Mouse (Mus musculus): ENCODE results near the gene Tmem229a. TPM values are rescaled to one million over a fixed set of nuclear protein-coding genes. Genes with fewer than 3 reads are reported as not detected.
A peak's percentile ranks its signal among the peaks of the same experiment; 100 is the strongest.

The Tmem229a gene
- total RNA-seq, 1 experiment: 0.62 TPM

GRCm38 (mm10) chr6:24910016-24910727 is 45.9 kb downstream of the Tmem229a start:
- TF ChIP-seq ZNF384 (IDR thresholded peaks at IDR 0.05; ENCODE audit: low read depth, low read length): no peak
- TF ChIP-seq MAFK (IDR thresholded peaks at IDR 0.05; ENCODE audit: insufficient read depth, low read depth, low read length): no peak
- TF ChIP-seq ZC3H11A (IDR thresholded peaks at IDR 0.05; ENCODE audit: borderline replicate concordance, low read depth, low read length): no peak
- TF ChIP-seq HCFC1 (IDR thresholded peaks at IDR 0.05; ENCODE audit: borderline replicate concordance, insufficient read depth, low read length): no peak
- no peak for TF ChIP-seq CHD2 (IDR thresholded peaks at IDR 0.05; ENCODE audit: low read depth, low read length)
- in situ Hi-C loops (cut with MboI; ENCODE audit: low sequenced_read_pairs in 2 of 2, unreplicated experiment in 2 of 2): no loop called here
- Histone ChIP-seq H3K36me3 (ENCODE audit: control insufficient read depth, insufficient read depth, low read length, poor library complexity, severe bottlenecking) (no peaks in the 10 kb centered on the region), H3K27ac (ENCODE audit: insufficient read depth, low read depth, low read length, poor library complexity, severe bottlenecking) (no peak overlapping the region), H3K9me3 (ENCODE audit: control insufficient read depth, insufficient read depth, low read depth, low read length) (no peaks in the 10 kb centered on the region), H3K9ac (ENCODE audit: insufficient read depth, low read depth, low read length, poor library complexity, severe bottlenecking) (no peak overlapping the region), H3K4me3 (ENCODE audit: insufficient read depth in 1 of 2, low read depth in 1 of 2, low read length in 2 of 2, poor library complexity in 1 of 2, severe bottlenecking in 1 of 2) (no peak overlapping the region), H3K4me1 (ENCODE audit: control insufficient read depth in 2 of 2, insufficient read depth in 2 of 2, low read length in 2 of 2, poor library complexity in 1 of 2) (no peaks in the 10 kb centered on the region)
- DNase-seq (ENCODE audit: low read depth, low spot score): no peak

- Histone ChIP-seq H3K27ac (ENCODE audit: insufficient read depth, low read depth, low read length, poor library complexity, severe bottlenecking) (no peak overlapping the region), H3K4me3 (ENCODE audit: insufficient read depth in 1 of 2, low read depth in 1 of 2, low read length in 2 of 2, poor library complexity in 1 of 2, severe bottlenecking in 1 of 2) (no peak overlapping the region), H3K36me3 (ENCODE audit: control insufficient read depth, insufficient read depth, low read length, poor library complexity, severe bottlenecking) (no peaks in the 10 kb centered on the region), H3K4me1 (ENCODE audit: control insufficient read depth in 2 of 2, insufficient read depth in 2 of 2, low read length in 2 of 2, poor library complexity in 1 of 2) (no peaks in the 10 kb centered on the region), H3K9me3 (ENCODE audit: control insufficient read depth, insufficient read depth, low read depth, low read length) (no peaks in the 10 kb centered on the region), H3K9ac (ENCODE audit: insufficient read depth, low read depth, low read length, poor library complexity, severe bottlenecking) (no peak overlapping the region)
- in situ Hi-C loops (cut with MboI; ENCODE audit: low sequenced_read_pairs in 2 of 2, unreplicated experiment in 2 of 2): no loop called here
- TF ChIP-seq CHD2 (IDR thresholded peaks at IDR 0.05; ENCODE audit: low read depth, low read length) (no peak), ZC3H11A (IDR thresholded peaks at IDR 0.05; ENCODE audit: borderline replicate concordance, low read depth, low read length) (no peak), MAFK (IDR thresholded peaks at IDR 0.05; ENCODE audit: insufficient read depth, low read depth, low read length) (no peak), HCFC1 (IDR thresholded peaks at IDR 0.05; ENCODE audit: borderline replicate concordance, insufficient read depth, low read length) (no peak), ZNF384 (IDR thresholded peaks at IDR 0.05; ENCODE audit: low read depth, low read length) (no peak)
- no peak for DNase-seq (ENCODE audit: low read depth, low spot score)
Observed at GRCm38 (mm10) chr6:24907824-24908223, 48.3 kb downstream of the Tmem229a start.

- 0 out of 2 replicates have a peak, but pooled peaks have one; percentile 53 for TF ChIP-seq MAFK (IDR thresholded peaks at IDR 0.05; ENCODE audit: insufficient read depth, low read depth, low read length)
- TF ChIP-seq ZNF384 (IDR thresholded peaks at IDR 0.05; ENCODE audit: low read depth, low read length): no peak
- TF ChIP-seq CHD2 (IDR thresholded peaks at IDR 0.05; ENCODE audit: low read depth, low read length): no peak
- no peak for TF ChIP-seq HCFC1 (IDR thresholded peaks at IDR 0.05; ENCODE audit: borderline replicate concordance, insufficient read depth, low read length)
- H3K4me1 ChIP-seq (ENCODE audit: control insufficient read depth in 2 of 2, insufficient read depth in 2 of 2, low read length in 2 of 2, poor library complexity in 1 of 2): no peaks in the 10 kb centered on the region
- no peak for DNase-seq (ENCODE audit: low read depth, low spot score)
- H3K9me3 ChIP-seq (ENCODE audit: control insufficient read depth, insufficient read depth, low read depth, low read length): no peaks in the 10 kb centered on the region
- H3K4me3 ChIP-seq (ENCODE audit: insufficient read depth in 1 of 2, low read depth in 1 of 2, low read length in 2 of 2, poor library complexity in 1 of 2, severe bottlenecking in 1 of 2): no peak overlapping the region
- in situ Hi-C loops (cut with MboI; ENCODE audit: low sequenced_read_pairs in 2 of 2, unreplicated experiment in 2 of 2): no loop called here
- H3K27ac ChIP-seq (ENCODE audit: insufficient read depth, low read depth, low read length, poor library complexity, severe bottlenecking): no peak overlapping the region
- H3K9ac ChIP-seq (ENCODE audit: insufficient read depth, low read depth, low read length, poor library complexity, severe bottlenecking): no peak overlapping the region
- H3K36me3 ChIP-seq (ENCODE audit: control insufficient read depth, insufficient read depth, low read length, poor library complexity, severe bottlenecking): no peaks in the 10 kb centered on the region
Observed at GRCm38 (mm10) chr6:24905101-24905500, 51.0 kb downstream of the Tmem229a start.

Other genes with a start within 250 kb of the Tmem229a start
- gene Hyal6, start 223.1 kb downstream of the Tmem229a start, total RNA-seq (2012; rRNA removed): not detected in 2 replicates
- not detected in 2 replicates for gene Hyal4, start 208.0 kb downstream of the Tmem229a start, total RNA-seq (2012; rRNA removed)
- not detected in 2 replicates for gene Spam1, start 165.1 kb downstream of the Tmem229a start, total RNA-seq (2012; rRNA removed)
- not detected in 2 replicates for gene Hyal5, start 98.3 kb downstream of the Tmem229a start, total RNA-seq (2012; rRNA removed)